Mouse (Mus musculus): ENCODE measurements around the gene Slc25a25. TPM values are rescaled to one million over a fixed set of nuclear protein-coding genes. Genes with fewer than 3 reads are reported as not detected.

Slc25a25 gene
- polyA plus RNA-seq, 1 experiment from 2014 or later: 19.5 TPM

- no peak for DNase-seq (ENCODE audit: low spot score)
- Histone ChIP-seq H3K27me3 (ENCODE audit: control insufficient read depth, insufficient read depth, low read length) (no peaks in the 10 kb centered on the region), H3K9ac (ENCODE audit: low read depth, low read length) (no peak overlapping the region), H3K4me1 (replicated peaks; ENCODE audit: control insufficient read depth, insufficient read depth, low read length) (no peaks in the 10 kb centered on the region; the same call in 1 of the 2 replicates), H3K4me2 (replicated peaks; ENCODE audit: low read depth, low read length) (no peak overlapping the region), H3K27ac (ENCODE audit: low read depth, low read length) (no peak overlapping the region), H3K36me3 (ENCODE audit: control insufficient read depth, insufficient read depth, low read length) (no peaks in the 10 kb centered on the region), H3K4me3 (ENCODE audit: low read depth, low read length) (no peak overlapping the region), H3K9me3 (ENCODE audit: control insufficient read depth, low read length) (no peaks in the 10 kb centered on the region)
- WGBS: 76% methylated on average over 2 of the region's 2 CpGs
- no peak for ATAC-seq (ENCODE audit: low FRiP score)
Observed at GRCm38 (mm10) chr2:32440164-32440563, 11.1 kb downstream of the Slc25a25 start.

GRCm38 (mm10) chr2:32439177-32439576 lies 12.1 kb downstream of the Slc25a25 start:
- WGBS: 50% methylated on average over 6 of the region's 6 CpGs
- Histone ChIP-seq H3K27ac (ENCODE audit: low read depth, low read length) (no peak overlapping the region), H3K27me3 (ENCODE audit: control insufficient read depth, insufficient read depth, low read length) (no peaks in the 10 kb centered on the region), H3K36me3 (ENCODE audit: control insufficient read depth, insufficient read depth, low read length) (no peaks in the 10 kb centered on the region), H3K9me3 (ENCODE audit: control insufficient read depth, low read length) (no peaks in the 10 kb centered on the region), H3K4me2 (replicated peaks; ENCODE audit: low read depth, low read length) (no peak overlapping the region), H3K4me3 (ENCODE audit: low read depth, low read length) (no peak overlapping the region), H3K4me1 (replicated peaks; ENCODE audit: control insufficient read depth, insufficient read depth, low read length) (no peaks in the 10 kb centered on the region; the same call in 1 of the 2 replicates), H3K9ac (ENCODE audit: low read depth, low read length) (no peak overlapping the region)
- DNase-seq (ENCODE audit: low spot score) (no peak), ATAC-seq (ENCODE audit: low FRiP score) (no peak)

GRCm38 (mm10) chr2:32438733-32439132 lies 12.5 kb downstream of the Slc25a25 start:
- no peaks in the 10 kb centered on the region for H3K9me3 ChIP-seq (ENCODE audit: control insufficient read depth, low read length)
- H3K4me1 ChIP-seq (replicated peaks; ENCODE audit: control insufficient read depth, insufficient read depth, low read length): no peaks in the 10 kb centered on the region; the same call in 1 of the 2 replicates
- no peak overlapping the region for H3K9ac ChIP-seq (ENCODE audit: low read depth, low read length)
- H3K27ac ChIP-seq (ENCODE audit: low read depth, low read length): no peak overlapping the region
- no peak for DNase-seq (ENCODE audit: low spot score)
- H3K4me3 ChIP-seq (ENCODE audit: low read depth, low read length): no peak overlapping the region
- no peak for ATAC-seq (ENCODE audit: low FRiP score)
- WGBS: 85% methylated on average over 3 of the region's 3 CpGs
- no peaks in the 10 kb centered on the region for H3K36me3 ChIP-seq (ENCODE audit: control insufficient read depth, insufficient read depth, low read length)
- H3K27me3 ChIP-seq (ENCODE audit: control insufficient read depth, insufficient read depth, low read length): no peaks in the 10 kb centered on the region
- H3K4me2 ChIP-seq (replicated peaks; ENCODE audit: low read depth, low read length): no peak overlapping the region

DNA sequence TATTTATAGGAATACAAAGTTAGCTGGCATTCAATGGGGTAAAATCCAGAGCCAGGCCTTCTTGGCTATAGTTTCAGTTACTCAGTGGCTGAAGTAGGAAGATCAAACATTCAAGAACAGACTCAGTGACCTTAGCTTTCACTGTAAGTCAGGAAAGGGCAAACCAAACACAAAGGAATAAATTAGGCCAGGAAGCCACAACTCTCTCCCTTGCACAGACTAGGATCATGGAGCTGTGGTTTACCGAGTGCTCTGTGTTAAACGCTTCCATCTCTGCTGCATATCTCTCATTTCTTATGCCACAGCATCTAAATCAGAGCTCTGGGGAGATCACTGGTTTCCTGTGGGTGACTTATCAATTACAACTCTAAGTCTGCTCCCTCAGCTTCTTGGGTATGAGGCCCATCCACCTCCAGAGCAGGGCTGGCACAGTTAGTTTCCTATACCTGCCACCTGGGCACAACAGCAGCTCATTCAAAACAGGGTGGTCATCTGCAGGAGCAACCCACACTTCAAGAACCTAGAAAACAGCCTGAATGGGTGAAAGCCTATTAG lies 13.6 kb downstream of the Slc25a25 start:
- H3K9me3 ChIP-seq (ENCODE audit: control insufficient read depth, low read length): no peaks in the 10 kb centered on the region
- 0 out of 2 replicates have a peak overlapping the region, but pooled peaks have one; percentile 7 for H3K27ac ChIP-seq (ENCODE audit: low read depth, low read length)
- no peak overlapping the region for H3K4me2 ChIP-seq (replicated peaks; ENCODE audit: low read depth, low read length)
- H3K27me3 ChIP-seq (ENCODE audit: control insufficient read depth, insufficient read depth, low read length): no peaks in the 10 kb centered on the region
- ATAC-seq (ENCODE audit: low FRiP score): no peak
- no peak for DNase-seq (ENCODE audit: low spot score)
- no peak overlapping the region for H3K9ac ChIP-seq (ENCODE audit: low read depth, low read length)
- H3K4me1 ChIP-seq (replicated peaks; ENCODE audit: control insufficient read depth, insufficient read depth, low read length): no peaks in the 10 kb centered on the region; the same call in 1 of the 2 replicates
- 67% methylated on average over 2 of the region's 2 CpGs for WGBS
- no peaks in the 10 kb centered on the region for H3K36me3 ChIP-seq (ENCODE audit: control insufficient read depth, insufficient read depth, low read length)
- no peak overlapping the region for H3K4me3 ChIP-seq (ENCODE audit: low read depth, low read length)

- Histone ChIP-seq H3K4me2 (replicated peaks; ENCODE audit: low read depth, low read length) (no peak overlapping the region), H3K27ac (ENCODE audit: low read depth, low read length) (peak overlapping the region; percentile 7; the same call in 1 of the 2 replicates), H3K4me1 (replicated peaks; ENCODE audit: control insufficient read depth, insufficient read depth, low read length) (no peaks in the 10 kb centered on the region; the same call in 1 of the 2 replicates), H3K9me3 (ENCODE audit: control insufficient read depth, low read length) (no peaks in the 10 kb centered on the region), H3K36me3 (ENCODE audit: control insufficient read depth, insufficient read depth, low read length) (no peaks in the 10 kb centered on the region), H3K9ac (ENCODE audit: low read depth, low read length) (no peak overlapping the region), H3K27me3 (ENCODE audit: control insufficient read depth, insufficient read depth, low read length) (no peaks in the 10 kb centered on the region), H3K4me3 (ENCODE audit: low read depth, low read length) (no peak overlapping the region)
- no peak for ATAC-seq (ENCODE audit: low FRiP score)
- WGBS: 64% methylated on average over 3 of the region's 3 CpGs
- no peak for DNase-seq (ENCODE audit: low spot score)
Observed at GRCm38 (mm10) chr2:32436686-32437372, 14.4 kb downstream of the Slc25a25 start.

DNA sequence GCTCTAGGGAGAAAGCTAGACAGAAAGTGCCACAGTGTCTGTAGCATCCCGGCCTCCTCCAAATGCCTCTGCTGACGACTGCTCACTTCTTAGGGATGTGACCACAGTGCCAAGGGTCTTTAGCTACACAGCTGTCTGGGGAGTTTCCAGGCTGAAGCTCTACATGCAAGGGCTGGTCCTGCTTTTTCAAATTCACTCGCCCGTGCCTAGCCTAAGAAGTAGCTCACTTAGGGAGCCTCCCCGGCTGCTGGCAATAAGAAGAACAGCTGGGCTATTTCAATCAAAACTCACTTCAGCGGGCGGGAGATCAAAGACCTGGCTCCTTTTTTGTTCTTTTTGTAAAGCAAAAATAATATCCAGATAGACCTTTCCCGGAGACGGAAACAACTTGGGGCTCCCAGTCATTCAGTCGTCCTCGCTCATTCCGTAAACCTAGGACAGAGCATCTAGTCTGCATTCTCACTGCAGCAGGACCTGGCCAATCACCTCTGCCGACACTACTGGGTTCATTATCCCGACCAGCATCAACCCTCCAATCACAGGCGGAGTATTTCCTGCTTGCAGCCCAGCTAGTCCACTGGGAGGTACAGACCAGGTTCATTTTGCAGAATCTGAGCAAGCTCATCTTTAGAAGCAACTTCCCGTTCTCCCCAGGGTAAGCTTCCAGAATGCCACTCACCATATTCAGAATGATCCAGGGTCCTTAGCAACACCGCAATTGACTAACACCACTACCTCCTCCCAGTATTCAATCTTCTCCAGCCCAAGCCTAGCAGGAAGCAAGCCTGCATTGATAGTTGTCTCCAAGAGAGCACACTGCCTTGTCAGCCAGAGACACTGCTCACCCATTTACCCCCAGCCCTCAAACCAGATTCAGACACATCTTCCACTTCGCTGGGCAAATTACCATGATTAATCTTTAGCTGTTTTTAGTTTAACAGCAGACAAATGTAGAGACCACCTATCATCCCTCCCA lies 20.3 kb downstream of the Slc25a25 start:
- DNase-seq (ENCODE audit: low spot score) (peak; percentile 90), ATAC-seq (ENCODE audit: low FRiP score) (peak; percentile 95)
- H3K36me3 ChIP-seq (ENCODE audit: control insufficient read depth, insufficient read depth, low read length): no peaks in the 10 kb centered on the region
- no peaks in the 10 kb centered on the region for H3K9me3 ChIP-seq (ENCODE audit: control insufficient read depth, low read length)
- H3K27ac ChIP-seq (ENCODE audit: low read depth, low read length): peak overlapping the region; percentile 72
- H3K27me3 ChIP-seq (ENCODE audit: control insufficient read depth, insufficient read depth, low read length): no peaks in the 10 kb centered on the region
- H3K4me1 ChIP-seq (replicated peaks; ENCODE audit: control insufficient read depth, insufficient read depth, low read length): peaks cover 4% of the 10 kb centered on the region; the same call in 1 of the 2 replicates
- H3K4me3 ChIP-seq (ENCODE audit: low read depth, low read length): peak overlapping the region; percentile 46
- H3K4me2 ChIP-seq (replicated peaks; ENCODE audit: low read depth, low read length): peak overlapping the region; percentile 77
- H3K9ac ChIP-seq (ENCODE audit: low read depth, low read length): peak overlapping the region; percentile 73
- 11% methylated on average over 18 of the region's 18 CpGs for WGBS

GRCm38 (mm10) chr2:32429215-32429891 lies 21.9 kb downstream of the Slc25a25 start:
- no peak overlapping the region for H3K27ac ChIP-seq (ENCODE audit: low read depth, low read length)
- DNase-seq (ENCODE audit: low spot score) (no peak), ATAC-seq (ENCODE audit: low FRiP score) (no peak)
- H3K4me1 ChIP-seq (replicated peaks; ENCODE audit: control insufficient read depth, insufficient read depth, low read length): peaks cover 4% of the 10 kb centered on the region; the same call in 1 of the 2 replicates
- no peaks in the 10 kb centered on the region for H3K36me3 ChIP-seq (ENCODE audit: control insufficient read depth, insufficient read depth, low read length)
- H3K9ac ChIP-seq (ENCODE audit: low read depth, low read length): no peak overlapping the region
- no peaks in the 10 kb centered on the region for H3K27me3 ChIP-seq (ENCODE audit: control insufficient read depth, insufficient read depth, low read length)
- no peak overlapping the region for H3K4me3 ChIP-seq (ENCODE audit: low read depth, low read length)
- no peaks in the 10 kb centered on the region for H3K9me3 ChIP-seq (ENCODE audit: control insufficient read depth, low read length)
- no peak overlapping the region for H3K4me2 ChIP-seq (replicated peaks; ENCODE audit: low read depth, low read length)
- 83% methylated on average over 4 of the region's 4 CpGs for WGBS

DNA sequence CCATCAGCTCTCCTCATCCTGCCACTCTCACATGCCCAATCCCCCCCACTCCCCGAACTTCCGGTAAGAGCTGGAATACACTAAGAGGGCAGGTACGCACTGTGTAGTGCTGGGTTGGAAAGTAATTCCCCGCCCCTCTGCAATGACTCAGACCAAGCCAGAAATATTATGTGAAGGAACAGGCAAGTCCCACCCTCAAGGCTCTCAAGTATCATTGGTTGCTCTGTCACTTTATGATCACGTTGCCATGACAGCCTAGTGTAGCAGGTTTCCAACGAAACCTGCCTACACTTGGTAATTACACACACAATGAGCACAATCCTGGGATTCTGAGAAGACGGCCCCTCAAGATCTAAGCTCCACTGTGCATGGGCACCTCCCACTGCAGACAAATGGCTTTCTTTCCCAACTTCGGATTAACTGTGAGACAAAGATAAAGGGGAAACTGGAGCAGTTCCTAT lies 23.0 kb downstream of the Slc25a25 start:
- no peak overlapping the region for H3K4me2 ChIP-seq (replicated peaks; ENCODE audit: low read depth, low read length)
- DNase-seq (ENCODE audit: low spot score) (no peak), ATAC-seq (ENCODE audit: low FRiP score) (no peak)
- H3K27me3 ChIP-seq (ENCODE audit: control insufficient read depth, insufficient read depth, low read length): no peaks in the 10 kb centered on the region
- no peak overlapping the region for H3K9ac ChIP-seq (ENCODE audit: low read depth, low read length)
- no peaks in the 10 kb centered on the region for H3K9me3 ChIP-seq (ENCODE audit: control insufficient read depth, low read length)
- peaks cover 10% of the 10 kb centered on the region for H3K4me1 ChIP-seq (replicated peaks; ENCODE audit: control insufficient read depth, insufficient read depth, low read length)
- WGBS: 74% methylated on average over 8 of the region's 8 CpGs
- no peaks in the 10 kb centered on the region for H3K36me3 ChIP-seq (ENCODE audit: control insufficient read depth, insufficient read depth, low read length)
- no peak overlapping the region for H3K4me3 ChIP-seq (ENCODE audit: low read depth, low read length)
- H3K27ac ChIP-seq (ENCODE audit: low read depth, low read length): no peak overlapping the region
